ENCODE assay signal across 8 mouse cellular contexts in genomic region chr17:71869372-71870231, GRCm38 (mm10).
A peak's percentile ranks its signal among the peaks of the same experiment; 100 is the strongest.
DNase-seq lines count a peak whose midpoint lies in the region; ATAC-seq lines count a peak whose summit lies in the region.

No protein-coding gene starts in this region.

- peak overlapping the region; percentile 17; the same call in 1 of the 2 replicates for H3K4me3 ChIP-seq in brown adipose tissue, adult 24 weeks (ENCODE audit: insufficient read depth, low read depth, low read length)
- H3K4me3 ChIP-seq in heart, embryonic 10.5 days = peak overlapping the region; percentile 65
- peak overlapping the region; percentile 46 for H3K4me3 ChIP-seq in lung, embryonic 15.5 days

- H3K36me3 ChIP-seq in heart, embryonic 10.5 days = no peaks in the 10 kb centered on the region
- H3K36me3 ChIP-seq in lung, embryonic 15.5 days = no peaks in the 10 kb centered on the region

- H3K27ac ChIP-seq in brown adipose tissue, adult 24 weeks (replicated peaks; ENCODE audit: low read depth, low read length) = no peak overlapping the region
- peak overlapping the region; percentile 89 for H3K27ac ChIP-seq in heart, embryonic 10.5 days
- H3K27ac ChIP-seq in lung, embryonic 15.5 days = no peak overlapping the region

- peak overlapping the region; percentile 30 for H3K9ac ChIP-seq in lung, embryonic 15.5 days

- H3K9me3 ChIP-seq in heart, embryonic 10.5 days = no peaks in the 10 kb centered on the region
- H3K9me3 ChIP-seq in lung, embryonic 15.5 days = no peaks in the 10 kb centered on the region

- 4% methylated on average over 60 of the region's 60 CpGs for WGBS in heart, embryonic 10.5 days
- 4% methylated on average over 60 of the region's 60 CpGs for WGBS in lung, embryonic 15.5 days

- peak; percentile 52; the same call in 1 of the 2 replicates for ATAC-seq in lung, embryonic 15.5 days (ENCODE audit: borderline replicate concordance, extremely low read depth, low FRiP score, low TSS enrichment)

- H3K27me3 ChIP-seq in heart, embryonic 10.5 days (ENCODE audit: insufficient read depth, poor library complexity, severe bottlenecking) = no peaks in the 10 kb centered on the region
- no peaks in the 10 kb centered on the region for H3K27me3 ChIP-seq in lung, embryonic 15.5 days

- H3K4me1 ChIP-seq in brown adipose tissue, adult 24 weeks (ENCODE audit: control insufficient read depth, insufficient read depth, insufficient read length, low read length) = no peaks in the 10 kb centered on the region; the same call in 1 of the 2 replicates
- 0 out of 2 replicates have a peak, but pooled peaks cover 10% of the 10 kb centered on the region for H3K4me1 ChIP-seq in heart, embryonic 10.5 days
- no peaks in the 10 kb centered on the region for H3K4me1 ChIP-seq in lung, embryonic 15.5 days

- DNase-seq in adrenal gland, adult 18-20 months (ENCODE audit: low spot score in 2 of 2) = peak; percentile 16 to 25
- DNase-seq in adrenal gland, postnatal 4 days (ENCODE audit: low spot score in 2 of 2) = no peak
- peak; percentile 82 for DNase-seq in heart, embryonic 10.5 days (ENCODE audit: low spot score)
- peak; percentile 38 for DNase-seq in kidney, postnatal 10 days
- peak; percentile 73 for DNase-seq in retina, postnatal 1 day
- no peak for DNase-seq in T-cell, adult 2 months (ENCODE audit: low spot score)

- H3K4me2 ChIP-seq in lung, embryonic 15.5 days = peak overlapping the region; percentile 78

Comparison
In these comparisons a context has a peak if more than half of its experiments do, and no peak if none do; other contexts are left out.
1. DNase-seq: peak in adrenal gland, adult 18-20 months (2 of 2), heart, embryonic 10.5 days (single experiment), kidney, postnatal 10 days (single experiment) and retina, postnatal 1 day (single experiment); none in adrenal gland, postnatal 4 days (0 of 2) and T-cell, adult 2 months (single experiment).
2. Peak in every context shown above with its lines, with median percentiles within 50 percentile points of each other: H3K4me3 ChIP-seq.